Mouse (Mus musculus): Measurements from ENCODE around the gene Fam19a5. TPM values are rescaled to one million over a fixed set of nuclear protein-coding genes. Genes with fewer than 3 reads are reported as not detected.
A peak's percentile ranks its signal among the peaks of the same experiment; 100 is the strongest.

Gene Fam19a5
- polyA plus RNA-seq, 1 experiment from 2014 or later = 33.3 TPM

- Histone ChIP-seq H3K36me3 (ENCODE audit: control insufficient read depth, insufficient read depth, low read length) (no peaks in the 10 kb centered on the region), H3K4me3 (ENCODE audit: low read depth, low read length) (no peak overlapping the region), H3K9ac (replicated peaks; ENCODE audit: low read depth, low read length) (no peak overlapping the region), H3K27me3 (ENCODE audit: control insufficient read depth, insufficient read depth, low read length) (no peaks in the 10 kb centered on the region), H3K9me3 (ENCODE audit: control insufficient read depth, low read length) (no peaks in the 10 kb centered on the region), H3K27ac (ENCODE audit: low read depth, low read length) (no peak overlapping the region), H3K4me1 (ENCODE audit: control insufficient read depth, insufficient read depth, low read length) (no peaks in the 10 kb centered on the region), H3K4me2 (ENCODE audit: low read depth, low read length) (no peak overlapping the region)
- 65% methylated on average over 5 of the region's 5 CpGs for WGBS
- no peak for ATAC-seq (ENCODE audit: low read depth)
Observed at GRCm38 (mm10) chr15:87723455-87723986, 179.4 kb downstream of the Fam19a5 start.

- Histone ChIP-seq H3K4me1 (ENCODE audit: control insufficient read depth, insufficient read depth, low read length) (no peaks in the 10 kb centered on the region), H3K27me3 (ENCODE audit: control insufficient read depth, insufficient read depth, low read length) (no peaks in the 10 kb centered on the region), H3K4me2 (ENCODE audit: low read depth, low read length) (no peak overlapping the region), H3K27ac (ENCODE audit: low read depth, low read length) (no peak overlapping the region; the same call in 1 of the 2 replicates), H3K36me3 (ENCODE audit: control insufficient read depth, insufficient read depth, low read length) (no peaks in the 10 kb centered on the region), H3K4me3 (ENCODE audit: low read depth, low read length) (no peak overlapping the region), H3K9ac (replicated peaks; ENCODE audit: low read depth, low read length) (no peak overlapping the region), H3K9me3 (ENCODE audit: control insufficient read depth, low read length) (no peaks in the 10 kb centered on the region)
- ATAC-seq (ENCODE audit: low read depth) = peak; percentile 62; the same call in 1 of the 2 replicates
- WGBS = 43% methylated on average over 20 of the region's 20 CpGs
Observed at GRCm38 (mm10) chr15:87726657-87727236, 182.6 kb downstream of the Fam19a5 start.

- Histone ChIP-seq H3K27me3 (ENCODE audit: control insufficient read depth, insufficient read depth, low read length) (no peaks in the 10 kb centered on the region), H3K9me3 (ENCODE audit: control insufficient read depth, low read length) (no peaks in the 10 kb centered on the region), H3K27ac (ENCODE audit: low read depth, low read length) (no peak overlapping the region), H3K4me1 (ENCODE audit: control insufficient read depth, insufficient read depth, low read length) (no peaks in the 10 kb centered on the region), H3K4me3 (ENCODE audit: low read depth, low read length) (no peak overlapping the region), H3K4me2 (ENCODE audit: low read depth, low read length) (no peak overlapping the region), H3K9ac (replicated peaks; ENCODE audit: low read depth, low read length) (no peak overlapping the region), H3K36me3 (ENCODE audit: control insufficient read depth, insufficient read depth, low read length) (no peaks in the 10 kb centered on the region)
- no peak for ATAC-seq (ENCODE audit: low read depth)
- WGBS = 99% methylated on average over 4 of the region's 4 CpGs
Observed at GRCm38 (mm10) chr15:87736345-87736744, 192.2 kb downstream of the Fam19a5 start.

- no peak overlapping the region for H3K4me3 ChIP-seq (ENCODE audit: low read depth, low read length)
- H3K27ac ChIP-seq (ENCODE audit: low read depth, low read length) = no peak overlapping the region
- H3K27me3 ChIP-seq (ENCODE audit: control insufficient read depth, insufficient read depth, low read length) = no peaks in the 10 kb centered on the region
- H3K9me3 ChIP-seq (ENCODE audit: control insufficient read depth, low read length) = no peaks in the 10 kb centered on the region
- no peaks in the 10 kb centered on the region for H3K4me1 ChIP-seq (ENCODE audit: control insufficient read depth, insufficient read depth, low read length)
- 79% methylated on average over 3 of the region's 3 CpGs for WGBS
- ATAC-seq (ENCODE audit: low read depth) = no peak
- no peak overlapping the region for H3K4me2 ChIP-seq (ENCODE audit: low read depth, low read length)
- H3K9ac ChIP-seq (replicated peaks; ENCODE audit: low read depth, low read length) = no peak overlapping the region
- H3K36me3 ChIP-seq (ENCODE audit: control insufficient read depth, insufficient read depth, low read length) = no peaks in the 10 kb centered on the region; the same call in 1 of the 2 replicates
Observed at GRCm38 (mm10) chr15:87755482-87755881, 211.4 kb downstream of the Fam19a5 start.

GRCm38 (mm10) chr15:87765876-87766275 is 221.8 kb downstream of the Fam19a5 start:
- H3K27ac ChIP-seq (ENCODE audit: low read depth, low read length) = no peak overlapping the region
- H3K27me3 ChIP-seq (ENCODE audit: control insufficient read depth, insufficient read depth, low read length) = no peaks in the 10 kb centered on the region
- WGBS = 91% methylated on average over 3 of the region's 3 CpGs
- no peak for ATAC-seq (ENCODE audit: low read depth)
- no peak overlapping the region for H3K4me2 ChIP-seq (ENCODE audit: low read depth, low read length)
- H3K36me3 ChIP-seq (ENCODE audit: control insufficient read depth, insufficient read depth, low read length) = no peaks in the 10 kb centered on the region
- H3K4me3 ChIP-seq (ENCODE audit: low read depth, low read length) = no peak overlapping the region
- no peak overlapping the region for H3K9ac ChIP-seq (replicated peaks; ENCODE audit: low read depth, low read length)
- H3K9me3 ChIP-seq (ENCODE audit: control insufficient read depth, low read length) = no peaks in the 10 kb centered on the region
- no peaks in the 10 kb centered on the region for H3K4me1 ChIP-seq (ENCODE audit: control insufficient read depth, insufficient read depth, low read length)

GRCm38 (mm10) chr15:87773955-87774354 is 229.9 kb downstream of the Fam19a5 start:
- ATAC-seq (ENCODE audit: low read depth) = no peak
- 68% methylated on average over 4 of the region's 4 CpGs for WGBS
- H3K27me3 ChIP-seq (ENCODE audit: control insufficient read depth, insufficient read depth, low read length) = no peaks in the 10 kb centered on the region

GRCm38 (mm10) chr15:87783331-87783730 is 239.2 kb downstream of the Fam19a5 start:
- no peaks in the 10 kb centered on the region for H3K4me1 ChIP-seq (ENCODE audit: control insufficient read depth, insufficient read depth, low read length)
- no peak for ATAC-seq (ENCODE audit: low read depth)
- H3K27ac ChIP-seq (ENCODE audit: low read depth, low read length) = no peak overlapping the region
- H3K27me3 ChIP-seq (ENCODE audit: control insufficient read depth, insufficient read depth, low read length) = no peaks in the 10 kb centered on the region
- no peak overlapping the region for H3K4me2 ChIP-seq (ENCODE audit: low read depth, low read length)
- 84% methylated on average over 2 of the region's 2 CpGs for WGBS
- no peak overlapping the region for H3K4me3 ChIP-seq (ENCODE audit: low read depth, low read length)
- H3K9me3 ChIP-seq (ENCODE audit: control insufficient read depth, low read length) = no peaks in the 10 kb centered on the region
- no peaks in the 10 kb centered on the region for H3K36me3 ChIP-seq (ENCODE audit: control insufficient read depth, insufficient read depth, low read length)
- no peak overlapping the region for H3K9ac ChIP-seq (replicated peaks; ENCODE audit: low read depth, low read length)

More at GRCm38 (mm10) chr15:87773955-87774354, 229.9 kb downstream of the Fam19a5 start:
- Histone ChIP-seq H3K9me3 (ENCODE audit: control insufficient read depth, low read length) (no peaks in the 10 kb centered on the region), H3K36me3 (ENCODE audit: control insufficient read depth, insufficient read depth, low read length) (no peaks in the 10 kb centered on the region), H3K27ac (ENCODE audit: low read depth, low read length) (no peak overlapping the region), H3K4me2 (ENCODE audit: low read depth, low read length) (no peak overlapping the region), H3K9ac (replicated peaks; ENCODE audit: low read depth, low read length) (no peak overlapping the region), H3K4me3 (ENCODE audit: low read depth, low read length) (no peak overlapping the region), H3K4me1 (ENCODE audit: control insufficient read depth, insufficient read depth, low read length) (no peaks in the 10 kb centered on the region)

- no peak overlapping the region for H3K4me2 ChIP-seq (ENCODE audit: low read depth, low read length)
- no peak overlapping the region for H3K27ac ChIP-seq (ENCODE audit: low read depth, low read length)
- H3K4me3 ChIP-seq (ENCODE audit: low read depth, low read length) = no peak overlapping the region
- no peaks in the 10 kb centered on the region for H3K9me3 ChIP-seq (ENCODE audit: control insufficient read depth, low read length)
- no peaks in the 10 kb centered on the region for H3K4me1 ChIP-seq (ENCODE audit: control insufficient read depth, insufficient read depth, low read length)
- H3K36me3 ChIP-seq (ENCODE audit: control insufficient read depth, insufficient read depth, low read length) = no peaks in the 10 kb centered on the region
- 88% methylated on average over 4 of the region's 4 CpGs for WGBS
- H3K27me3 ChIP-seq (ENCODE audit: control insufficient read depth, insufficient read depth, low read length) = no peaks in the 10 kb centered on the region
- ATAC-seq (ENCODE audit: low read depth) = no peak
- no peak overlapping the region for H3K9ac ChIP-seq (replicated peaks; ENCODE audit: low read depth, low read length)
Observed at GRCm38 (mm10) chr15:87789671-87790070, 245.6 kb downstream of the Fam19a5 start.

GRCm38 (mm10) chr15:87793661-87794060 is 249.6 kb downstream of the Fam19a5 start:
- 90% methylated on average over 3 of the region's 3 CpGs for WGBS
- ATAC-seq (ENCODE audit: low read depth) = no peak
- Histone ChIP-seq H3K9ac (replicated peaks; ENCODE audit: low read depth, low read length) (no peak overlapping the region), H3K36me3 (ENCODE audit: control insufficient read depth, insufficient read depth, low read length) (no peaks in the 10 kb centered on the region), H3K9me3 (ENCODE audit: control insufficient read depth, low read length) (no peaks in the 10 kb centered on the region), H3K4me2 (ENCODE audit: low read depth, low read length) (no peak overlapping the region), H3K4me3 (ENCODE audit: low read depth, low read length) (no peak overlapping the region), H3K27me3 (ENCODE audit: control insufficient read depth, insufficient read depth, low read length) (no peaks in the 10 kb centered on the region), H3K27ac (ENCODE audit: low read depth, low read length) (no peak overlapping the region), H3K4me1 (ENCODE audit: control insufficient read depth, insufficient read depth, low read length) (no peaks in the 10 kb centered on the region)

All from neural tube, embryonic 14.5 days (tissue).